Mouse (Mus musculus): Measurements from ENCODE around the gene Alk. TPM values are rescaled to one million over a fixed set of nuclear protein-coding genes. Genes with fewer than 3 reads are reported as not detected.

The Alk gene
- polyA plus RNA-seq, 1 experiment from 2014 or later, result 0.56 TPM

GRCm38 (mm10) chr17:71994144-71994543 lies 610.3 kb downstream of the Alk start:
- no peak for ATAC-seq (ENCODE audit: low read depth)
- WGBS, result 62% methylated on average over 1 of the region's 1 CpGs

GRCm38 (mm10) chr17:71993011-71993410 lies 611.4 kb downstream of the Alk start:
- H3K27ac ChIP-seq (replicated peaks; ENCODE audit: low read depth, low read length), result no peak overlapping the region
- no peaks in the 10 kb centered on the region for H3K4me1 ChIP-seq (ENCODE audit: control insufficient read depth, insufficient read depth, low read length)
- H3K27me3 ChIP-seq (replicated peaks; ENCODE audit: control insufficient read depth, insufficient read depth, low read length), result no peaks in the 10 kb centered on the region
- H3K9ac ChIP-seq (ENCODE audit: low read depth, low read length), result no peak overlapping the region
- H3K4me3 ChIP-seq (ENCODE audit: low read depth, low read length), result no peak overlapping the region
- ATAC-seq (ENCODE audit: low read depth) (no peak), DNase-seq (ENCODE audit: low spot score) (no peak)
- no peaks in the 10 kb centered on the region for H3K36me3 ChIP-seq (ENCODE audit: control insufficient read depth, insufficient read depth, low read length)
- no peaks in the 10 kb centered on the region for H3K9me3 ChIP-seq (ENCODE audit: control insufficient read depth, low read length)
- H3K4me2 ChIP-seq (ENCODE audit: low read depth, low read length), result no peak overlapping the region
- 86% methylated on average over 2 of the region's 2 CpGs for WGBS

More at GRCm38 (mm10) chr17:71994144-71994543, 610.3 kb downstream of the Alk start:
- H3K9me3 ChIP-seq (ENCODE audit: control insufficient read depth, low read length), result no peaks in the 10 kb centered on the region
- no peak overlapping the region for H3K4me3 ChIP-seq (ENCODE audit: low read depth, low read length)
- H3K4me2 ChIP-seq (ENCODE audit: low read depth, low read length), result no peak overlapping the region
- no peaks in the 10 kb centered on the region for H3K36me3 ChIP-seq (ENCODE audit: control insufficient read depth, insufficient read depth, low read length)
- peak; percentile 35 for DNase-seq (ENCODE audit: low spot score)
- H3K27me3 ChIP-seq (replicated peaks; ENCODE audit: control insufficient read depth, insufficient read depth, low read length), result no peaks in the 10 kb centered on the region
- H3K27ac ChIP-seq (replicated peaks; ENCODE audit: low read depth, low read length), result no peak overlapping the region
- no peaks in the 10 kb centered on the region for H3K4me1 ChIP-seq (ENCODE audit: control insufficient read depth, insufficient read depth, low read length)
- H3K9ac ChIP-seq (ENCODE audit: low read depth, low read length), result no peak overlapping the region

GRCm38 (mm10) chr17:71991260-71991659 lies 613.2 kb downstream of the Alk start:
- no peaks in the 10 kb centered on the region for H3K9me3 ChIP-seq (ENCODE audit: control insufficient read depth, low read length)
- H3K4me1 ChIP-seq (ENCODE audit: control insufficient read depth, insufficient read depth, low read length), result 0 out of 2 replicates have a peak, but pooled peaks cover 4% of the 10 kb centered on the region
- H3K36me3 ChIP-seq (ENCODE audit: control insufficient read depth, insufficient read depth, low read length), result no peaks in the 10 kb centered on the region
- WGBS, result 73% methylated on average over 3 of the region's 3 CpGs
- no peaks in the 10 kb centered on the region for H3K27me3 ChIP-seq (replicated peaks; ENCODE audit: control insufficient read depth, insufficient read depth, low read length)
- no peak for DNase-seq (ENCODE audit: low spot score)
- no peak overlapping the region for H3K9ac ChIP-seq (ENCODE audit: low read depth, low read length)
- no peak overlapping the region for H3K4me2 ChIP-seq (ENCODE audit: low read depth, low read length)
- ATAC-seq (ENCODE audit: low read depth), result no peak
- H3K27ac ChIP-seq (replicated peaks; ENCODE audit: low read depth, low read length), result no peak overlapping the region
- H3K4me3 ChIP-seq (ENCODE audit: low read depth, low read length), result no peak overlapping the region

- Histone ChIP-seq H3K4me2 (ENCODE audit: low read depth, low read length) (no peak overlapping the region), H3K9me3 (ENCODE audit: control insufficient read depth, low read length) (no peaks in the 10 kb centered on the region), H3K27ac (replicated peaks; ENCODE audit: low read depth, low read length) (no peak overlapping the region), H3K4me1 (ENCODE audit: control insufficient read depth, insufficient read depth, low read length) (0 out of 2 replicates have a peak, but pooled peaks cover 8% of the 10 kb centered on the region), H3K4me3 (ENCODE audit: low read depth, low read length) (no peak overlapping the region), H3K9ac (ENCODE audit: low read depth, low read length) (no peak overlapping the region), H3K27me3 (replicated peaks; ENCODE audit: control insufficient read depth, insufficient read depth, low read length) (no peaks in the 10 kb centered on the region), H3K36me3 (ENCODE audit: control insufficient read depth, insufficient read depth, low read length) (no peaks in the 10 kb centered on the region)
- no peak for ATAC-seq (ENCODE audit: low read depth)
- 84% methylated on average over 4 of the region's 4 CpGs for WGBS
- DNase-seq (ENCODE audit: low spot score), result no peak
Measured at GRCm38 (mm10) chr17:71990176-71990720, 614.2 kb downstream of the Alk start.

GRCm38 (mm10) chr17:71988736-71989569 lies 615.5 kb downstream of the Alk start:
- no peak overlapping the region for H3K4me2 ChIP-seq (ENCODE audit: low read depth, low read length)
- ATAC-seq (ENCODE audit: low read depth) (no peak), DNase-seq (ENCODE audit: low spot score) (peak; percentile 29)
- WGBS, result 59% methylated on average over 9 of the region's 9 CpGs
- no peak overlapping the region for H3K4me3 ChIP-seq (ENCODE audit: low read depth, low read length)
- H3K36me3 ChIP-seq (ENCODE audit: control insufficient read depth, insufficient read depth, low read length), result no peaks in the 10 kb centered on the region
- no peaks in the 10 kb centered on the region for H3K27me3 ChIP-seq (replicated peaks; ENCODE audit: control insufficient read depth, insufficient read depth, low read length)
- 0 out of 2 replicates have a peak, but pooled peaks cover 8% of the 10 kb centered on the region for H3K4me1 ChIP-seq (ENCODE audit: control insufficient read depth, insufficient read depth, low read length)
- H3K27ac ChIP-seq (replicated peaks; ENCODE audit: low read depth, low read length), result no peak overlapping the region
- no peaks in the 10 kb centered on the region for H3K9me3 ChIP-seq (ENCODE audit: control insufficient read depth, low read length)
- no peak overlapping the region for H3K9ac ChIP-seq (ENCODE audit: low read depth, low read length)

- no peak overlapping the region for H3K4me3 ChIP-seq (ENCODE audit: low read depth, low read length)
Measured at GRCm38 (mm10) chr17:71986998-71987397, 617.4 kb downstream of the Alk start.

GRCm38 (mm10) chr17:71986456-71986855 lies 618.0 kb downstream of the Alk start:
- no peak overlapping the region for H3K4me2 ChIP-seq (ENCODE audit: low read depth, low read length)
- H3K9ac ChIP-seq (ENCODE audit: low read depth, low read length), result no peak overlapping the region
- peaks cover 9% of the 10 kb centered on the region; the same call in 1 of the 2 replicates for H3K4me1 ChIP-seq (ENCODE audit: control insufficient read depth, insufficient read depth, low read length)
- no peak overlapping the region; the same call in 1 of the 2 replicates for H3K27ac ChIP-seq (replicated peaks; ENCODE audit: low read depth, low read length)
- H3K9me3 ChIP-seq (ENCODE audit: control insufficient read depth, low read length), result no peaks in the 10 kb centered on the region
- no peaks in the 10 kb centered on the region for H3K27me3 ChIP-seq (replicated peaks; ENCODE audit: control insufficient read depth, insufficient read depth, low read length)
- no peak overlapping the region for H3K4me3 ChIP-seq (ENCODE audit: low read depth, low read length)
- ATAC-seq (ENCODE audit: low read depth), result no peak
- no peaks in the 10 kb centered on the region for H3K36me3 ChIP-seq (ENCODE audit: control insufficient read depth, insufficient read depth, low read length)
- peak; percentile 46 for DNase-seq (ENCODE audit: low spot score)
- WGBS, result 41% methylated on average over 9 of the region's 9 CpGs

More at GRCm38 (mm10) chr17:71986998-71987397, 617.4 kb downstream of the Alk start:
- no peak for DNase-seq (ENCODE audit: low spot score)
- Histone ChIP-seq H3K9ac (ENCODE audit: low read depth, low read length) (no peak overlapping the region), H3K27me3 (replicated peaks; ENCODE audit: control insufficient read depth, insufficient read depth, low read length) (no peaks in the 10 kb centered on the region), H3K4me2 (ENCODE audit: low read depth, low read length) (no peak overlapping the region), H3K4me1 (ENCODE audit: control insufficient read depth, insufficient read depth, low read length) (0 out of 2 replicates have a peak, but pooled peaks cover 8% of the 10 kb centered on the region), H3K9me3 (ENCODE audit: control insufficient read depth, low read length) (no peaks in the 10 kb centered on the region), H3K36me3 (ENCODE audit: control insufficient read depth, insufficient read depth, low read length) (no peaks in the 10 kb centered on the region), H3K27ac (replicated peaks; ENCODE audit: low read depth, low read length) (no peak overlapping the region)
- no peak for ATAC-seq (ENCODE audit: low read depth)
- WGBS, result 70% methylated on average over 8 of the region's 8 CpGs

- WGBS, result 51% methylated on average over 4 of the region's 4 CpGs
- Histone ChIP-seq H3K27me3 (replicated peaks; ENCODE audit: control insufficient read depth, insufficient read depth, low read length) (no peaks in the 10 kb centered on the region), H3K4me3 (ENCODE audit: low read depth, low read length) (no peak overlapping the region), H3K36me3 (ENCODE audit: control insufficient read depth, insufficient read depth, low read length) (no peaks in the 10 kb centered on the region), H3K4me1 (ENCODE audit: control insufficient read depth, insufficient read depth, low read length) (peaks cover 16% of the 10 kb centered on the region), H3K4me2 (ENCODE audit: low read depth, low read length) (no peak overlapping the region), H3K27ac (replicated peaks; ENCODE audit: low read depth, low read length) (peak overlapping the region; percentile 57), H3K9me3 (ENCODE audit: control insufficient read depth, low read length) (no peaks in the 10 kb centered on the region), H3K9ac (ENCODE audit: low read depth, low read length) (no peak overlapping the region)
- DNase-seq (ENCODE audit: low spot score) (no peak), ATAC-seq (ENCODE audit: low read depth) (0 out of 2 replicates have a peak, but pooled peaks have one; percentile 16)
Measured at GRCm38 (mm10) chr17:71981177-71981576, 623.2 kb downstream of the Alk start.
